Mouse (Mus musculus): Measurements from ENCODE around the gene Phospho1. TPM values are rescaled to one million over a fixed set of nuclear protein-coding genes. Genes with fewer than 3 reads are reported as not detected.

The Phospho1 gene
- 2.1 TPM for polyA plus RNA-seq (2021)

DNA sequence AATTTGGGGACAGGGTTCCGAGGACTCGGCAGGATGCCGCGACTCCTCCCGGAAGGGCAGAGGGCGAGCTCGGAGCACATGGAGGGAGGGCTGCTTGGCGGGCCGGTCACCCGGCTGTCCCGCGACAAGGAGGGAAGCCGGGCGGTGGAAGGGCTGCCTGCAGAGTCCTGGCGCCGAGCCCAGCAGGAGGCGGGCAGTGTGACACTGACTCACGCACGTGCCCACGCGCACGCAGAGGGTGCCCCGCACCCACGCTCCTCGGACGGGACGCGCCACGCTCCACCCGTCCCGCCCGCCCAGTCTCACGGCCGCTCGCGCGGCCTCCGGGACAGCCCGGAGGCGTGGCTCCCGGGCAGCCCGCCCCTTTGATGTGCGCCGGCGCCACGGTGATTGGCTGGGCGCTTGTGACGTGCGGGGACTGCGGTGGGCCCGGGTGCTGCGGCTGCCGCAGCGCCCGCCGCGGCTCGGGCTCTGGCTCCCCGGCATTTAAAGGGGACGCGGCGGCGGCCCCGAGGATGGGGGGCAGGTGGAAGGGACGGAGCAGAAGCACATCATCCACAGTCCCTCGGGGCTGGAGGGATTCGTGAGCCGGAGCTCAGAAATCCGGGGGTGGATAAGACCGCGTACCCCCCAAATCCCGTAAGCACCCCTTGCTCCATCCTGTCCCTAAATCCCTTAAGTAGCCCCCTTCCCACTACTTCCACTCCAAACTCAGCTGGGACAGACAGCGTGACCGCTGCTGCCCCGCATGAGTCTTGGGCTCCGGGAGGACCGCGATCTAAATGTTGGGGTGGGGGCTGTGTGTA lies at the start of gene Phospho1:
TSS of gene Phospho1 (plus strand) at position 429 of the 806 bp plus-strand sequence.
- peak; percentile 59 for ATAC-seq
- CTCF ChIA-PET: interaction anchor here (1.3 to 2.0 kb wide), 2 partner anchors 11 to 30 kb away, joined by 4 to 6 read pairs; no protein-coding TSS in a partner anchor
- POLR2A ChIA-PET: interaction anchor here (0.6 kb wide), 1 partner anchor 20 kb away, joined by 5 read pairs; no protein-coding TSS in a partner anchor
- peak; percentile 10 for DNase-seq (ENCODE audit: low read depth, low spot score)
- H3K27me3 ChIP-seq: peaks cover 7% of the 10 kb centered on the region
- in situ Hi-C loops (cut with MboI; ENCODE audit: low pct_unique_long_range_greater_than_20kb): no loop called here
- no peak for TF ChIP-seq CTCF (IDR thresholded peaks at IDR 0.05)

DNA sequence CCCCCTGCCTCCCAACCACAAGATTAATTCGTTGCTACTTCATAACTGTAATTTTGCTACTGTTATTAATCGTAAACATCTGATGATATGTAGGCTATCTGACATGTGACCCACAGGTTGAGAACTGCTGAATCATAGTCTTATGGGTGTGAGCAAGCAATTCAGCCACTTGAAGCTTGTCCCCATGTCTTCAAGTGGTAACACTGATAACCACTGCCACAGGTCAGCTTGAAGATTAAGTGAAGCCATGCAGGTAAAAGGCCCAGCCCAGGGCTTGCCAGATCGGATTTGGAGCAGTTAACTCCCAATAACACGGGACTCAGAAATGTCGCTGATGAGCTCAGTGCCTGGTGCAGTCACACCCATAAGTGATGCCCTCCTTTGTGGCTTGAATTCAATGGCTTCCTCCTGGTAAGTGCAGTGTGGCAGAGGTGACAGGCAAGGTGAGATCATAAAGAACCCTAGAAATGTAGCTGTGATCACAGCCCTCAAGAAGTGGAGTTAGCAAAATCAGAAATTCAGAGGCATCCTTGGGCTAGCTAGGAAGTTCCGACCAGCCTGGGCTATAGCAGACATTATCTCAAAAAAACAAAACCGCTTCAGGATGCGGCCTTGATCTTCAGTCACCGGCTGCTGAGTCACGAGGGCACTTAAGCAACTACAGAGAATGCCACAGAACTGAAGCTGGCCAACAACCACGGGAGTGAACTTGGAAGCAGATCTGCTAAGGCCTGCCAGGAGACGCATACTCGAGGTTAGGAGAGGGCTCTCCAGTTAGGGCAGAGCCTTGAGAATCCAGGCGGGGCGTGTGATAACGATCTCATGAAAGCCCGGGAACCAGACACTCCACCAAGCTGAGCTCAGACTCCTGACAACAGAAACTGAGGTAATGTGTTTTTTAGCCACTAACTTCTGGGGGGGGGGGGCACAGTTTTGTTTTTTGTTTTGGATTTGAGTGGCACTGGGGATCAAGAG lies 46.7 kb upstream of the Phospho1 start:
- ATAC-seq (peak; percentile 26), DNase-seq (ENCODE audit: low read depth, low spot score) (peak; percentile 47)
- ChIA-PET POLR2A (interaction anchor here (0.6 to 1.3 kb wide), 4 partner anchors 10 to 349 kb away, joined by 3 to 6 read pairs (median 3); no protein-coding TSS in a partner anchor), CTCF (interaction anchor here (0.9 to 1.5 kb wide), 2 partner anchors 9 to 14 kb away, joined by 3 read pairs; no protein-coding TSS in a partner anchor)
- no peak for TF ChIP-seq CTCF (IDR thresholded peaks at IDR 0.05)
- in situ Hi-C loops (cut with MboI; ENCODE audit: low pct_unique_long_range_greater_than_20kb): no loop called here
- no peaks in the 10 kb centered on the region for H3K27me3 ChIP-seq

- no peak for ATAC-seq
- CTCF ChIA-PET: interaction anchor here (1.3 kb wide), 1 partner anchor 19 kb away, joined by 4 read pairs; no protein-coding TSS in a partner anchor
- DNase-seq (ENCODE audit: low read depth, low spot score): no peak
- TF ChIP-seq CTCF (IDR thresholded peaks at IDR 0.05): peak; percentile 33
- POLR2A ChIA-PET: no interaction called here
- H3K27me3 ChIP-seq: no peaks in the 10 kb centered on the region
- in situ Hi-C loops (cut with MboI; ENCODE audit: low pct_unique_long_range_greater_than_20kb): no loop called here
Observed at GRCm38 (mm10) chr11:95778831-95779251, 45.5 kb upstream of the Phospho1 start.

- no peaks in the 10 kb centered on the region for H3K27me3 ChIP-seq
- in situ Hi-C loops (cut with MboI; ENCODE audit: low pct_unique_long_range_greater_than_20kb): no loop called here
- POLR2A ChIA-PET: no interaction called here
- CTCF ChIA-PET: interaction anchor here (1.3 kb wide), 1 partner anchor 19 kb away, joined by 4 read pairs; no protein-coding TSS in a partner anchor
- TF ChIP-seq CTCF (IDR thresholded peaks at IDR 0.05): no peak
- ATAC-seq: no peak
- peak; percentile 28 for DNase-seq (ENCODE audit: low read depth, low spot score)
Observed at GRCm38 (mm10) chr11:95779366-95779765, 44.9 kb upstream of the Phospho1 start.

DNA sequence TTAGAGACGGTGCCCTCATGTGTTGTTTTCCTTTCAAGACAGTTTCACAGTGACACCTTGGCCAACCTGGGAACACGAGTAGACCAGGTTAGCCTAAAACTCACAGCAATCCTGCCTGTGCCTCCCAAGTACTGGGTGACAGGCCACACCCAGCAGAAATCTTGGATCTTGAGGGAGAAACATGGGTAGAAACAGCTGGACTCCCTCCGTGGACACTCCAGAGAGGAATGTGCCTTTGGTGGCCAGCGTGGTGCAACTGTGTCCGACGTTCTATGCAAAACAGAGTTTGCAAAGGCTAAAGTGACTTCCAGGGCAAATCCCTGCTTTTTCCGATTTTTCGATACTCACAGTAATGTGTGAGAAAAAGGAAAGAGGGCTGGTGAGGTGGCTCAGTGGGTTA lies 43.8 kb upstream of the Phospho1 start:
- in situ Hi-C loops (cut with MboI; ENCODE audit: low pct_unique_long_range_greater_than_20kb): no loop called here
- ChIA-PET CTCF (no interaction called here), POLR2A (no interaction called here)
- no peak for DNase-seq (ENCODE audit: low read depth, low spot score)
- no peak for ATAC-seq
- no peaks in the 10 kb centered on the region for H3K27me3 ChIP-seq
- TF ChIP-seq CTCF (IDR thresholded peaks at IDR 0.05): no peak

DNA sequence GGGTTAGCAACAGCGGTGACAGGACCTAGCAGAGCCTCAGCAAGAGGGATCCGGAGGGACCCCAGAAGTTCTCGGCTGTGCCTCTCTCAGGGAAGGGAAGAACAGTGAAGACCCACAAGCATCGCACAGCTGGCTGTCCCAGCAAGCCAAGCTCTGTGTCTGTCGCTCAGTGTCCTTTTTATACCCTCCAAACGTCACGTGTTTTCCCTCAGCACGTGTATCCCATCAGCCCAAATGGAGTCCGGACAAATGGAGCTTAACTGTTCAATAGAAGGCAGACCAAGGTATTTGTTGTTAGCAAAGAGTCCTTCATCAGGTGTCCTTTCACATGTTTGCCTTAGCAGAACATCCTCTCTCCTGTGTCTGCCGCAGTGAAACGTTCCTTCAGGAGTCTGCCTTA lies 42.7 kb upstream of the Phospho1 start:
- ATAC-seq (no peak), DNase-seq (ENCODE audit: low read depth, low spot score) (no peak)
- ChIA-PET CTCF (no interaction called here), POLR2A (no interaction called here)
- H3K27me3 ChIP-seq: no peaks in the 10 kb centered on the region
- TF ChIP-seq CTCF (IDR thresholded peaks at IDR 0.05): no peak
- in situ Hi-C loops (cut with MboI; ENCODE audit: low pct_unique_long_range_greater_than_20kb): no loop called here

GRCm38 (mm10) chr11:95783457-95783856 lies 40.8 kb upstream of the Phospho1 start:
- ChIA-PET POLR2A (no interaction called here), CTCF (no interaction called here)
- TF ChIP-seq CTCF (IDR thresholded peaks at IDR 0.05): no peak
- no peak for DNase-seq (ENCODE audit: low read depth, low spot score)
- ATAC-seq: no peak
- in situ Hi-C loops (cut with MboI; ENCODE audit: low pct_unique_long_range_greater_than_20kb): no loop called here
- no peaks in the 10 kb centered on the region for H3K27me3 ChIP-seq

- POLR2A ChIA-PET: no interaction called here
- DNase-seq (ENCODE audit: low read depth, low spot score): no peak
- H3K27me3 ChIP-seq: no peaks in the 10 kb centered on the region
- ATAC-seq: no peak
- CTCF ChIA-PET: no interaction called here
- no peak for TF ChIP-seq CTCF (IDR thresholded peaks at IDR 0.05)
- in situ Hi-C loops (cut with MboI; ENCODE audit: low pct_unique_long_range_greater_than_20kb): no loop called here
Observed at GRCm38 (mm10) chr11:95783958-95784357, 40.3 kb upstream of the Phospho1 start.

DNA sequence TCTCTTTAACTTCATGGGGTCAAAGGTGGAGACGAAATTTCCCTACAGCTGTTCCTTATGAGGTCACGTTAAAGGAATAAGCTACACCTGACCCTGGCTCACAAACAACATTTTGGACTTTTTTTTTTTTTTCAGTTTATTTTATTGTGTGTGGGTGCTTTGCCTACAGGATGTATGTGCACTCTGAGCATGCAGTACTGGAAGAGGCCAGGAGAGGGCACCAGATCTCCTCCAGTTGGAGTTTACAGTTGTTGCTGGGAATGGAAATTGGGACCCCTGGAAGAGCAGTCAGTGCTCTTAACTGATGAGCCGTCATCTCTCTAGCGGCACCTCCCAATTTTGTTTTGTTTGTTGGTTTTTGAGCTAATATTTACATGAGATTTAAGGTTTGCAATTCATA lies 38.6 kb upstream of the Phospho1 start:
- ChIA-PET POLR2A (no interaction called here), CTCF (interaction anchor here (1.2 to 1.4 kb wide), 3 partner anchors 13 to 35 kb away, joined by 3 read pairs; no protein-coding TSS in a partner anchor)
- DNase-seq (ENCODE audit: low read depth, low spot score) (no peak), ATAC-seq (no peak)
- H3K27me3 ChIP-seq: no peaks in the 10 kb centered on the region
- peak; percentile 61 for TF ChIP-seq CTCF (IDR thresholded peaks at IDR 0.05)
- in situ Hi-C loops (cut with MboI; ENCODE audit: low pct_unique_long_range_greater_than_20kb): no loop called here

GRCm38 (mm10) chr11:95786511-95786910 lies 37.8 kb upstream of the Phospho1 start:
- ChIA-PET POLR2A (no interaction called here), CTCF (interaction anchor here (1.3 kb wide), 1 partner anchor 14 kb away, joined by 3 read pairs; no protein-coding TSS in a partner anchor)
- no peak for TF ChIP-seq CTCF (IDR thresholded peaks at IDR 0.05)
- in situ Hi-C loops (cut with MboI; ENCODE audit: low pct_unique_long_range_greater_than_20kb): no loop called here
- ATAC-seq: no peak
- H3K27me3 ChIP-seq: no peaks in the 10 kb centered on the region
- no peak for DNase-seq (ENCODE audit: low read depth, low spot score)
